Mouse (Mus musculus): ENCODE measurements around the gene Defb36.

- TF ChIP-seq POLR2A (IDR thresholded peaks at IDR 0.05; ENCODE audit: borderline replicate concordance, insufficient read depth, low read length) (no peak), CTCF (IDR thresholded peaks at IDR 0.05; ENCODE audit: borderline replicate concordance, insufficient read depth, low read depth, low read length) (no peak)
Observed at GRCm38 (mm10) chr2:152625256-152625655, 21.1 kb downstream of the Defb36 start.

Data from cerebellum, adult 2 months (tissue).